8 mouse cellular contexts compared by ENCODE assay signal in the genomic region with DNA sequence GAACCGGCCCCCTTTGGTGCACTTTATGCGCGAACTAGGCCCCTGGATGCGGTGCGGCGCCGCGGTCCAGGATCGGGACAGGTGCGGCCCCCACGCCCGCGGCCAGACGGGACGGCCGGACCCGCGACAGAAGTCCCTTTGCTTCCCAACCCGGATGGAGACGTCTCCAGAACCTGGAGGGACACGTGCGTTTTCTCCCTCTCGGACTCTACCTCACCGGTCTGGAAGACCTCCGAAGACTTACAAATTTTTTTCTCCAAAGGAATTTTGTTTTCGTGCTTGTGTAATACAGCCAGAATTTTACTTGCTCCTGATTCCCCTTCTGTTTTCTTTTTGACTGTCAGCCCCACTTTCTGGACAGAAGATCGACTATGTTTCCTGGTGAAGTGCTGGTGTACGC. TPM values are rescaled to one million over a fixed set of nuclear protein-coding genes. Genes with fewer than 3 reads are reported as not detected.
A peak's percentile ranks its signal among the peaks of the same experiment; 100 is the strongest.
DNase-seq lines count a peak whose midpoint lies in the region; ATAC-seq and TF ChIP-seq lines count a peak whose summit lies in the region.

No protein-coding gene starts in this region.

- peaks cover 6% of the 10 kb centered on the region for H3K4me1 ChIP-seq in heart, embryonic 11.5 days (ENCODE audit: control insufficient read depth, insufficient read depth, low read length)
- H3K4me1 ChIP-seq in CH12.LX (ENCODE audit: control insufficient read depth in 1 of 2, insufficient read depth in 2 of 2) = peaks cover 3 to 22% of the 10 kb centered on the region in 2 experiments; a peak in 3 of 4 replicates
- peaks cover 17% of the 10 kb centered on the region for H3K4me1 ChIP-seq in forebrain, embryonic 14.5 days (ENCODE audit: control insufficient read depth, insufficient read depth, low read length)
- peaks cover 30% of the 10 kb centered on the region for H3K4me1 ChIP-seq in liver, embryonic 15.5 days (replicated peaks)

- TF ChIP-seq RAD21 in CH12.LX (IDR thresholded peaks at IDR 0.05; ENCODE audit: low read depth, low read length) = no peak

- H3K27me3 ChIP-seq in heart, embryonic 11.5 days (ENCODE audit: control insufficient read depth, insufficient read depth, low read length) = no peaks in the 10 kb centered on the region
- no peaks in the 10 kb centered on the region for H3K27me3 ChIP-seq in CH12.LX (replicated peaks)
- no peaks in the 10 kb centered on the region for H3K27me3 ChIP-seq in forebrain, embryonic 14.5 days (replicated peaks; ENCODE audit: control insufficient read depth, insufficient read depth, low read length)
- H3K27me3 ChIP-seq in liver, embryonic 15.5 days = peaks cover 7% of the 10 kb centered on the region; the same call in 1 of the 2 replicates

- peak overlapping the region; percentile 90 for H3K9ac ChIP-seq in heart, embryonic 11.5 days (ENCODE audit: low read depth, low read length)
- peak overlapping the region; percentile 88 for H3K9ac ChIP-seq in CH12.LX (ENCODE audit: insufficient read depth, low read depth)
- peak overlapping the region; percentile 94 for H3K9ac ChIP-seq in forebrain, embryonic 14.5 days (ENCODE audit: low read length)
- H3K9ac ChIP-seq in liver, embryonic 15.5 days = peak overlapping the region; percentile 90

- WGBS in heart, embryonic 11.5 days (ENCODE audit: insufficient replicate concordance) = 3% methylated on average over 28 of the region's 28 CpGs
- 3% methylated on average over 24 of the region's 28 CpGs for WGBS in forebrain, embryonic 14.5 days
- WGBS in liver, embryonic 15.5 days (ENCODE audit: insufficient replicate concordance) = under 1% methylated on average over 28 of the region's 28 CpGs

- H3K9me3 ChIP-seq in heart, embryonic 11.5 days (replicated peaks; ENCODE audit: control insufficient read depth, low read length) = no peaks in the 10 kb centered on the region
- no peaks in the 10 kb centered on the region for H3K9me3 ChIP-seq in CH12.LX (replicated peaks; ENCODE audit: low read length)
- H3K9me3 ChIP-seq in forebrain, embryonic 14.5 days (replicated peaks; ENCODE audit: control insufficient read depth, low read length) = no peaks in the 10 kb centered on the region
- H3K9me3 ChIP-seq in liver, embryonic 15.5 days (replicated peaks) = no peaks in the 10 kb centered on the region

- TF ChIP-seq CTCF in CH12.LX (conservative IDR thresholded peaks at IDR 0.05 in 1 of 2, IDR thresholded peaks at IDR 0.05 in 1 of 2; ENCODE audit: low read depth in 2 of 2, low read length in 2 of 2) = no peak

- peak overlapping the region; percentile 84 for H3K4me3 ChIP-seq in heart, embryonic 11.5 days (ENCODE audit: low read depth, low read length)
- peak overlapping the region; percentile 75 to 92 (median 84) for H3K4me3 ChIP-seq in CH12.LX (replicated peaks in 1 of 3; ENCODE audit: low read depth in 2 of 3, low read length in 2 of 3, poor library complexity in 1 of 3)
- H3K4me3 ChIP-seq in forebrain, embryonic 14.5 days (ENCODE audit: low read depth, low read length) = peak overlapping the region; percentile 82
- peak overlapping the region; percentile 89 for H3K4me3 ChIP-seq in liver, embryonic 15.5 days (replicated peaks)

- dilution Hi-C loops in CH12.LX (cut with MboI; ENCODE audit: extremely low pct_ligation_motif_present, extremely low pct_unique_long_range_greater_than_20kb, low sequenced_read_pairs) = no loop called here

- H3K27ac ChIP-seq in heart, embryonic 11.5 days (ENCODE audit: low read depth, low read length) = peak overlapping the region; percentile 96
- no peak overlapping the region for H3K27ac ChIP-seq in CH12.LX (ENCODE audit: insufficient read depth, low read depth)
- H3K27ac ChIP-seq in forebrain, embryonic 14.5 days (ENCODE audit: low read depth, low read length) = peak overlapping the region; percentile 94; the same call in 1 of the 2 replicates
- peak overlapping the region; percentile 99 for H3K27ac ChIP-seq in liver, embryonic 15.5 days (replicated peaks)

- DNase-seq in heart, postnatal 25 days (ENCODE audit: low spot score) = no peak
- peak; percentile 35 for DNase-seq in CH12.LX (ENCODE audit: extremely low read depth)
- DNase-seq in forebrain, embryonic 14.5 days (ENCODE audit: low spot score) = no peak
- no peak for DNase-seq in adrenal gland, adult 18-20 months (ENCODE audit: low spot score in 2 of 2)
- DNase-seq in urinary bladder, postnatal 36 days (ENCODE audit: low spot score in 2 of 2) = no peak

- H3K36me3 ChIP-seq in heart, embryonic 11.5 days (ENCODE audit: control insufficient read depth, insufficient read depth, low read length) = no peaks in the 10 kb centered on the region
- H3K36me3 ChIP-seq in CH12.LX (replicated peaks in 1 of 2; ENCODE audit: control insufficient read depth in 1 of 2, insufficient read depth in 1 of 2, low read length in 1 of 2) = peaks cover 0 to 4% of the 10 kb centered on the region in 2 experiments
- no peaks in the 10 kb centered on the region for H3K36me3 ChIP-seq in forebrain, embryonic 14.5 days (ENCODE audit: control insufficient read depth, insufficient read depth, low read length)
- H3K36me3 ChIP-seq in liver, embryonic 15.5 days (replicated peaks) = peaks cover 11% of the 10 kb centered on the region; the same call in 1 of the 2 replicates

- ATAC-seq in heart, embryonic 11.5 days (replicated peaks; ENCODE audit: insufficient number of reproducible peaks, low FRiP score, low TSS enrichment) = no peak
- no peak for ATAC-seq in forebrain, embryonic 14.5 days
- ATAC-seq in liver, embryonic 15.5 days (ENCODE audit: insufficient read depth) = no peak
- ATAC-seq in granulocyte monocyte progenitor cell, adult 5-6 weeks (replicated peaks; ENCODE audit: poor library complexity, severe bottlenecking) = no peak

- TF ChIP-seq POLR2A in CH12.LX (IDR thresholded peaks at IDR 0.05; ENCODE audit: low read depth, low read length) = no peak

- in situ Hi-C loops in CH12.LX (cut with MboI; ENCODE audit: low pct_ligation_motif_present, low pct_unique_long_range_greater_than_20kb, low sequenced_read_pairs) = loop anchor here (5.0 kb wide), 1 partner anchor 82 kb away; no protein-coding TSS in a partner anchor

- H3K4me2 ChIP-seq in heart, embryonic 11.5 days = peak overlapping the region; percentile 73
- peak overlapping the region; percentile 37 for H3K4me2 ChIP-seq in CH12.LX (ENCODE audit: insufficient read depth, low read depth, poor library complexity, severe bottlenecking)
- H3K4me2 ChIP-seq in forebrain, embryonic 14.5 days (ENCODE audit: low read length) = peak overlapping the region; percentile 72
- peak overlapping the region; percentile 80 for H3K4me2 ChIP-seq in liver, embryonic 15.5 days

- TF ChIP-seq EP300 in CH12.LX (IDR thresholded peaks at IDR 0.05; ENCODE audit: low read length) = no peak

- peaks cover 21% of the 10 kb centered on the region for H3K79me2 ChIP-seq in CH12.LX (replicated peaks; ENCODE audit: control insufficient read depth, extremely low read depth, insufficient read depth, poor library complexity, severe bottlenecking)

- intact Hi-C loops in heart, postnatal 25 days (cut with DNase I) = loop anchor here (1.0 to 10.0 kb wide), 3 partner anchors 87 to 518 kb away; no protein-coding TSS in a partner anchor

TF ChIP-seq in CH12.LX, 34 proteins besides CTCF, POLR2A, EP300 and RAD21:
- TF ChIP-seq MAX (IDR thresholded peaks at IDR 0.05; ENCODE audit: low read length) (peak; percentile 84), GABPA (IDR thresholded peaks at IDR 0.05; ENCODE audit: insufficient replicate concordance, low read depth, low read length) (no peak), SIN3A (IDR thresholded peaks at IDR 0.05; ENCODE audit: low read length) (peak; percentile 16), MAFK (IDR thresholded peaks at IDR 0.05; ENCODE audit: insufficient replicate concordance, low read length) (no peak), MXI1 (IDR thresholded peaks at IDR 0.05; ENCODE audit: low read depth, low read length) (peak; percentile 87; the same call in 1 of the 2 replicates), CHD2 (IDR thresholded peaks at IDR 0.05; ENCODE audit: low read length) (no peak)

RNA-seq across cellular contexts. Expression of gene Ccdc71l, which starts 1.2 kb away (rescaled TPM):
- 3.9 and 4.2 TPM in 2 replicates for polyA plus RNA-seq in heart, embryonic 11.5 days (2014; fragmentation: Nextera tagmentation; extraction: Ambion mirVana)
- 10 to 100 TPM; 10.3 to 11.4 TPM for total RNA-seq in heart, postnatal 25 days (2021)
- total RNA-seq in CH12.LX (2012; rRNA removed) = 10.9 and 11.2 TPM in 2 replicates
- total RNA-seq in CH12.LX (2014; rRNA removed) = 22.6 and 23.7 TPM in 2 replicates
- polyA plus RNA-seq in CH12.LX (2012; ENCODE audit: insufficient read length, low read depth) = 11.9 and 12.2 TPM in 2 replicates
- polyA plus RNA-seq in forebrain, embryonic 14.5 days (2014; fragmentation: Nextera tagmentation; extraction: Ambion mirVana) = 5.3 and 5.9 TPM in 2 replicates
- 4.9 and 5.5 TPM in 2 replicates for polyA plus RNA-seq in liver, embryonic 15.5 days (2015; fragmentation: Nextera tagmentation; extraction: Ambion mirVana)
- 10 to 100 TPM; 12.0 to 13.7 TPM for total RNA-seq in adrenal gland, adult 18-20 months (2021)
- 7.4 and 11.2 TPM in 2 replicates for total RNA-seq in granulocyte monocyte progenitor cell, adult 5-6 weeks (2014; fragmentation: Nextera tagmentation)
- 15.1 and 15.9 TPM in 2 replicates for total RNA-seq in granulocyte monocyte progenitor cell, adult 5-6 weeks (2017)
